Mouse (Mus musculus): Measurements from ENCODE around the gene Dnajc22. TPM values are rescaled to one million over a fixed set of nuclear protein-coding genes. Genes with fewer than 3 reads are reported as not detected.
"Not testable (repeated sequence)": the region's sequence is repeated elsewhere in the genome, so short reads cannot be mapped to it uniquely, and the experiment has no call there.

The Dnajc22 gene
- polyA plus RNA-seq, 1 experiment from 2014 or later: 7.5 TPM

GRCm38 (mm10) chr15:99076011-99076410 lies 17.0 kb upstream of the Dnajc22 start:
- 94% methylated on average over 3 of the region's 3 CpGs for WGBS
- H3K27me3 ChIP-seq (ENCODE audit: insufficient read depth, poor library complexity, severe bottlenecking): not testable (repeated sequence)

DNA sequence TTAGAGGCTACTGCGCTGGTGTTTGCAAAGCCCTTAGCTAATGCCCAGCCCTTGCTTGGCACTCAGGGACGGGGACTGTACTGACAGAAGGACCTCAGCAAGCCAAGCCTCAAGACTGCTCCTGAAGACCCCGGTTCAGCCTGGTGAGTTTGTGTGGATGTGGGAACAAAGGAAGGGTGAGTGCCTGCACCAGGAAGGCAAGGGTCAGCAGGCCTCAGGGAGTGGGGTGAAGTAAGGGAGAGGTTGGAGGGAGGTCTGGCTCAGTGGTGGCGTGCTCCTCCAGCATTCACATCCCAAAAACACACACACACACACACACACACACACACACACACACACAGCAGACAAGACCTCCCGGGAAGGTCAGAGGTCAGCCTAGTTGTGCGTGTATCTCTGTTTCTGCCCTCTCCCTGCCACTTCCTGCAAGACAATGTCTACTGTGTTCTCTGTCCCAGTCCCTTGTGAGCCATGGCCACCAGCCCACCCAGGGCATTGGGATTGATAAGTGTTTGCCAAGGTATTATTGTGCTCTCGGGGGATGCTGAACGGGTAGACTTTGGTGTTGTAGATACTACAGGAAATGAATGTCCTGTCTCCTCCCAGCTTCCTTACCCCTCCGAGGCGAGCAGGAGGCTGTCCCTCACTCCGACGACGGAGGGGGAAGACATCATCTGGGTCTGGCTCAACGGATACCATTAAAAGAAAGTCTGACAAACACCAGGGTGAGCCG lies 14.6 kb upstream of the Dnajc22 start:
- Histone ChIP-seq H3K27ac (no peak overlapping the region), H3K36me3 (peaks cover 66% of the 10 kb centered on the region), H3K9me3 (no peaks in the 10 kb centered on the region), H3K27me3 (ENCODE audit: insufficient read depth, poor library complexity, severe bottlenecking) (peaks cover 7% of the 10 kb centered on the region), H3K4me3 (no peak overlapping the region), H3K4me1 (peaks cover 38% of the 10 kb centered on the region)
- WGBS: 71% methylated on average over 15 of the region's 15 CpGs
- peak; percentile 70 for DNase-seq (ENCODE audit: low spot score)

More at GRCm38 (mm10) chr15:99076011-99076410, 17.0 kb upstream of the Dnajc22 start:
- H3K9me3 ChIP-seq; H3K27ac ChIP-seq; DNase-seq (ENCODE audit: low spot score): not testable (repeated sequence)
- Histone ChIP-seq H3K36me3 (peaks cover 42% of the 10 kb centered on the region), H3K4me3 (peak overlapping the region; percentile 83), H3K4me1 (peaks cover 37% of the 10 kb centered on the region)

DNA sequence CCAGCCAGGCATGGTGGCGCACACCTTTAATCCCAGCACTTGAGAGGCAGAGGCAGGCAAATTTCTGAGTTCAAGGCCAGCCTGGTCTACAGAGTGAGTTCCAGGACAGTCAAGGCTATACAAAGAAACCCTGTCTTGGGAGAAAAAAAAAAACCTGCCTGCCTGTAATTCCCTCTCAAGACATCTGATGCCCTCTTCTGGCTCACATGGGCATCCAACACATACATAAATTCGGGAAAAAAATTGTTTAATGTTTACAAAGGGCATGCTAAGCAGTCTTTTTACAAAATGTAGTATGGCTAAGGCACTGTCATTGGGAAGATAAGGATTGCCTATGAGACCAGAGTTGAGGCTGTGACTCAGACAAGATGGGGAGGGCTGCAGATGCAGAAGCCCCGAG lies 13.2 kb upstream of the Dnajc22 start:
- H3K4me1 ChIP-seq: peaks cover 44% of the 10 kb centered on the region
- H3K27me3 ChIP-seq (ENCODE audit: insufficient read depth, poor library complexity, severe bottlenecking): peaks cover 21% of the 10 kb centered on the region
- H3K4me3 ChIP-seq: no peak overlapping the region
- H3K36me3 ChIP-seq: peaks cover 71% of the 10 kb centered on the region
- no peaks in the 10 kb centered on the region for H3K9me3 ChIP-seq
- no peak overlapping the region for H3K27ac ChIP-seq
- no peak for DNase-seq (ENCODE audit: low spot score)
- 84% methylated on average over 3 of the region's 3 CpGs for WGBS

GRCm38 (mm10) chr15:99082322-99082721 lies 10.6 kb upstream of the Dnajc22 start:
- peaks cover 62% of the 10 kb centered on the region for H3K36me3 ChIP-seq
- no peak for DNase-seq (ENCODE audit: low spot score)
- H3K4me1 ChIP-seq: peaks cover 34% of the 10 kb centered on the region
- no peak overlapping the region for H3K27ac ChIP-seq
- H3K9me3 ChIP-seq: no peaks in the 10 kb centered on the region
- H3K27me3 ChIP-seq (ENCODE audit: insufficient read depth, poor library complexity, severe bottlenecking): peaks cover 46% of the 10 kb centered on the region
- no peak overlapping the region for H3K4me3 ChIP-seq
- 92% methylated on average over 12 of the region's 12 CpGs for WGBS

DNA sequence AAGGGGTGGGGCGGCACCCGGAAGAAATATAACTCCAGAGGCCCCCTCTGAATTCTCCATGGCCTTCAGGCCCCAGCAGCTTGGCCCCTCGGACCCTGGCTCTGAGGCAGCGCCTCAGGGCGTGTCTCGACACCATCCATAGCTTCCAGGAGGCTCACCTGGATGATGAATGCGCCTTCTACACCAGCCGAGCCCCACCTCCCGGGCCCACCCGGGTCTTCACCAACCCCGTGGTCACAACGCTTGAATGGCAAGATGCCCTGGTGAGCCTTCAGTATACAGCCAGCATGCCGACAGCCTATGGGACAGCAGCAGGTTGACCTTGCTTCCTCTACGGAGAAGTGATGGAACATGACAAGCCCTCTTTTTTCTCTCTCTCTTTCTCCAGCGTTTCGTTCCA lies 10.1 kb upstream of the Dnajc22 start:
- Histone ChIP-seq H3K4me1 (peaks cover 34% of the 10 kb centered on the region), H3K27ac (no peak overlapping the region), H3K4me3 (no peak overlapping the region), H3K9me3 (no peaks in the 10 kb centered on the region), H3K27me3 (ENCODE audit: insufficient read depth, poor library complexity, severe bottlenecking) (peaks cover 52% of the 10 kb centered on the region), H3K36me3 (peaks cover 56% of the 10 kb centered on the region)
- 86% methylated on average over 16 of the region's 16 CpGs for WGBS
- DNase-seq (ENCODE audit: low spot score): no peak

DNA sequence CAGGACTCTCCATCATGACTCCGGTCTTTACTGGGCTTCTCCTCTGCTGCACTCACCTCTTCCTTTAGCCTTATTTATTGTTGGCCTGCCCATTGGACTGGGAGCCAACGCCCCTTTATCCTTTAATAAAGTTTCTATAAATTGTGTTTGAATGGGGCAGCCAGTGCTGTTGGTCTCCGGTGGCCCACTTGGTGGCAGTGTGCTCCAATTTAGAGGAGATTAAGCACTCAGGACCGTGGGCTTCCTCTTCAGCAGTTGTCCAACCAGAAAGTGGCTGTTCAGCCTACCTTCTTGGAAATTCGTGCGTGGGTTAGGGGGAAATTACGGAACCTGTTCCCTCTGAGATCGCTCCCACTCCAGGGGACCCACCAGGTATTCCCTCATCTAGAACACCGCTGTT lies 9.7 kb upstream of the Dnajc22 start:
- Histone ChIP-seq H3K27me3 (ENCODE audit: insufficient read depth, poor library complexity, severe bottlenecking) (peaks cover 56% of the 10 kb centered on the region), H3K36me3 (peaks cover 53% of the 10 kb centered on the region), H3K27ac (no peak overlapping the region), H3K4me1 (peaks cover 34% of the 10 kb centered on the region), H3K9me3 (no peaks in the 10 kb centered on the region), H3K4me3 (no peak overlapping the region)
- 71% methylated on average over 9 of the region's 9 CpGs for WGBS
- DNase-seq (ENCODE audit: low spot score): no peak

DNA sequence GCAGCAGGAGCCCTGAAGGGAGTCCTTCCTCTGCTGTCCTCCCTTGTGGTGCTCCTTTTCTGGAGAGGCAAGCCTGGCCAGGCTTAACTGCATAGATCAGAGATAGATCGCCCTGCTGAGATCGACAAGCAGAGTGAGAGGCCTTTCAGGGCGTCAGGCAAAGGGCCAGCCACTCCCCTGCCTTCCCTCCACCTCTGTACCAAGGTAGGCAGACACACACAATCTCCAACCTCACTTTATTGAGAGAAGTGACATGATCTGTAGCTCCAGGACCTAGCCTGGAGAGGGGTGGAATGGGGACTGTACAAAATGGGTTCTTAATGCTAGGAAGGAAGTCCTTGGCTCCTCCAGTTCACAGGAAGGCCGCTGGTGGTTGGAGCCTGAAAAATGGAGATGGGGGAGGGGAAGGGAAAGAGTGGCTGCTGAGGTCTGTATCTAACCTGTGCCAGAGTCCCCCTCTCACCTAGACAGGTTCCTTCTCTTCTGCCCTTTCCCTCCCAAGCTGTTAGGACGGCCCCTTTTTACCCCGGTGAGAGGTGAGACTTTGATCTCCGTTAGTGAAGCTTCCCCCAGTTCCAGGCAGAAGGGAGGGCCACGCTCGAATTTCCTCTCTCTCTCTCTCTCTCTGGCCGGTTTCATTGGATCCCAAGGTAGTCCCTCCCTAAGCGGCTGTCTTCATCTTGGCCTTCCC lies 9.0 kb upstream of the Dnajc22 start:
- Histone ChIP-seq H3K36me3 (peaks cover 45% of the 10 kb centered on the region), H3K27me3 (ENCODE audit: insufficient read depth, poor library complexity, severe bottlenecking) (peaks cover 63% of the 10 kb centered on the region), H3K27ac (no peak overlapping the region), H3K4me3 (peak overlapping the region; percentile 45), H3K4me1 (peaks cover 34% of the 10 kb centered on the region), H3K9me3 (no peaks in the 10 kb centered on the region)
- WGBS: 4% methylated on average over 11 of the region's 11 CpGs
- no peak for DNase-seq (ENCODE audit: low spot score)

DNA sequence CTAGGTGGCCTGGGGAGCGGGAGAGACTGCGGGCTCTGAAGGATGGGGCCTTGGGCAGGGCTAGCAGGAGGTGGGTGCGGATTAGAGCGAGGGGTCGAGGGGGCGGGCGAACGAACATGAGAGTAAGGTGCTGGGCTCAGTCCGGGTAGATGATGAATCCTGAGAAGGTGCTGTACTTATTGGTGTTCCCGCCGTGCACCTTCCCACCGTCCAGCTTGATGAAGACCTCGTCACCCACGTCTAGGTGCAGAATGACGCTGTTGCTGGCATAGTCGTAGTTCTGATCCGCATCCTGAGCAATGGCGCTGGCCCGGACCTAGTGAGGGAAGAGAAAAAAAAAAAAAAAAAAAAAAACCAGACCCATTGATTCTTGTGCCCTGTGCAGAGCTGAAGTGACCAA lies 8.4 kb upstream of the Dnajc22 start:
- H3K27me3 ChIP-seq (ENCODE audit: insufficient read depth, poor library complexity, severe bottlenecking): peaks cover 69% of the 10 kb centered on the region
- no peak for DNase-seq (ENCODE audit: low spot score)
- H3K36me3 ChIP-seq: peaks cover 42% of the 10 kb centered on the region
- H3K9me3 ChIP-seq: no peaks in the 10 kb centered on the region
- H3K4me1 ChIP-seq: peaks cover 37% of the 10 kb centered on the region
- H3K4me3 ChIP-seq: peak overlapping the region; percentile 45
- WGBS: 6% methylated on average over 19 of the region's 19 CpGs
- no peak overlapping the region for H3K27ac ChIP-seq

DNA sequence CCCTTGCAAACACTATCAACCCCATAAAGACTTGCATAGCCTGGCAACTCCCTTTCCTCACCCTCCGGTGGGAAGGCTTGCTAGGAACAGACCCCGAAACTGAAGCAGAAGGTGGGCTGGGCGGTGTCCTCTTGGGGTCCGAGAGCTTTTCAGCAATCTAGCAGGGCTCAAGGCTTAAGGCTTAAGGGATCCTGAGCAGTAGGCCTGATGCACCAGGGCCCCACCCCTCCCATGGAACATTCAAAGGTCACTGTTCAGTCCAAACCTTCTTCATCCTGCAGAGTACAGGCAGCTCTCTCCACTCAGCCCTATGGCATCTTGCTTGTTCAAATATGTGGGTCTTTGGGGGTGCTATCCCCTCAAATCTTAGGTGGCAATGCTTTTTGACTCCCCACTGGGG lies 7.0 kb upstream of the Dnajc22 start:
- WGBS: 62% methylated on average over 4 of the region's 4 CpGs
- no peak overlapping the region for H3K4me3 ChIP-seq
- no peak overlapping the region for H3K27ac ChIP-seq
- peaks cover 83% of the 10 kb centered on the region for H3K27me3 ChIP-seq (ENCODE audit: insufficient read depth, poor library complexity, severe bottlenecking)
- H3K4me1 ChIP-seq: peaks cover 37% of the 10 kb centered on the region
- no peaks in the 10 kb centered on the region for H3K9me3 ChIP-seq
- DNase-seq (ENCODE audit: low spot score): no peak
- H3K36me3 ChIP-seq: peaks cover 29% of the 10 kb centered on the region

DNA sequence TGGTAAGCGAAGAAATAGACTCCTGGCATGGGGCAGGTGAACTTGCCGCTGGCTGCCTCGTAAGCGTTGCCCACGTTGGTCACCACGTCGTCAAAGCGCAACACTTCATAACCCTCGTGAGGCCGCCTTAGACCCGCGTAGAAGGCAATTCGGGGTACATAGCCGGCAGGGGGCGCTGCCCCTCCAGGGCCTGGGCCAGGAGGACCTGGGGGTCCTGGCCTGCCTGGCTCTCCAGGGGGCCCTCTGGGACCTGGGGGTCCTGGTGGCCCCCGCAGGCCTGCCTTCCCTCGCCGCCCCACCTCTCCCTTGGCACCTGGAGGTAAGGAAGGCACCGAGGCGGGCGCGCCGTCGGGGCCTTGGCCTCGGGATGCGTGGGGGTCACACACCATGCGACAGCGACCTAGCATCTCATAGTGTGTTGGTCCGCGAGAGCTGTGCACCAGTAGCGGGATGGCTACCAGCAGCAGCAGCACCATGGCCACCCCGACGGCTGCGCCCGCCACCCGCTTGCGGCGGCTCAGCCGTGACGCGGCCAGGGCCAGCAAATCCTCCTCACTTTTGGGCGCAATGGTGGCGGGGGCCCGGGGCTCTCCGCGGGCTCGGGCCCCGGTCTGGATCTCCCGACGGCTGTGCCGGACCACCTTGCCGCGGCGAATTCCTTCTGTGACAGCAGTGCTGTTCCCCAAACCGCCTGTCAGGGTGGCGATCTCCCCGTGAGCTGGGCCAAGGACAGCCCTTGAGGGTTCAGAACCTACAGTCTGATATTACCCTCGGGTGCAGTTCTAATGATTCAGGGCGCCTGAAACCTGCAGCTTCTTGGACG lies 5.5 kb upstream of the Dnajc22 start, which contains the start of gene C1ql4:
TSS of gene C1ql4 (minus strand) at position 565 of the 823 bp plus-strand sequence.
- Histone ChIP-seq H3K27ac (peak within 1 kb of the TSS; percentile 53; the same call in 1 of the 2 replicates), H3K36me3 (peaks cover 14% of the 10 kb centered on the region), H3K27me3 (ENCODE audit: insufficient read depth, poor library complexity, severe bottlenecking) (peaks cover 98% of the 10 kb centered on the region), H3K9me3 (no peaks in the 10 kb centered on the region), H3K4me1 (peaks cover 37% of the 10 kb centered on the region), H3K4me3 (peak within 1 kb of the TSS; percentile 49)
- WGBS: 7% methylated on average over 60 of the region's 60 CpGs
- no peak for DNase-seq (ENCODE audit: low spot score)

GRCm38 (mm10) chr15:99088292-99088691 lies 4.7 kb upstream of the Dnajc22 start:
- H3K4me1 ChIP-seq: peaks cover 44% of the 10 kb centered on the region

DNA sequence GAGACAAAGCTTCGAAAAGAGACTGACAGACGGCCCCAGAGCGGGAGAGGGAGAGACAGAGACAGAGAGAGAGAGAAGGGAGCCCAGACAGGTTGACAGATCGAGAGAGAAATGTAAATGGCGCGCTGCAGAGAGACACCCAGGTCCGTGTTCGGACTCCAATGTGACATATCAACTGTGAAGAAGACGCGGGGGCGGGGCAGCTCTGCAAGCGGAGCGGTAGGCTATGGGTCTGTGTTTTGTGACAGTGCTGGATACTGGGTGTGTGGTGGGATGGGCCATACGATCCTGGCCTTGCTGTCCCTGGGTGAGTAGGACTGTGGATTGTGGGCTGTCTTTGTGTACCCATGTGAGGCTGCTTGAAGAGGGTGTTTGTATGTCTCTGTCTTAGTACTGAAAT lies 3.9 kb upstream of the Dnajc22 start:
- H3K27ac ChIP-seq: no peak overlapping the region
- H3K9me3 ChIP-seq: no peaks in the 10 kb centered on the region
- H3K4me1 ChIP-seq: peaks cover 44% of the 10 kb centered on the region
- H3K27me3 ChIP-seq (ENCODE audit: insufficient read depth, poor library complexity, severe bottlenecking): peaks cover 100% of the 10 kb centered on the region
- no peaks in the 10 kb centered on the region for H3K36me3 ChIP-seq
- 8% methylated on average over 14 of the region's 14 CpGs for WGBS
- DNase-seq (ENCODE audit: low spot score): no peak
- H3K4me3 ChIP-seq: peak overlapping the region; percentile 49

More at GRCm38 (mm10) chr15:99088292-99088691, 4.7 kb upstream of the Dnajc22 start:
- WGBS: under 1% methylated on average over 27 of the region's 27 CpGs
- no peaks in the 10 kb centered on the region for H3K9me3 ChIP-seq
- peak overlapping the region; percentile 53; the same call in 1 of the 2 replicates for H3K27ac ChIP-seq
- H3K27me3 ChIP-seq (ENCODE audit: insufficient read depth, poor library complexity, severe bottlenecking): peaks cover 100% of the 10 kb centered on the region
- DNase-seq (ENCODE audit: low spot score): no peak
- peak overlapping the region; percentile 49 for H3K4me3 ChIP-seq
- peaks cover 6% of the 10 kb centered on the region for H3K36me3 ChIP-seq
